Mouse (Mus musculus) olfactory bulb, adult 2 months (tissue): Measurements from ENCODE around the gene Mtmr1. TPM values are rescaled to one million over a fixed set of nuclear protein-coding genes. Genes with fewer than 3 reads are reported as not detected.

Experiments used
- H3K27ac ChIP-seq: fragments of 200-500 bp; 2 replicates; pipeline ENCODE4 v1.5.1; 2012; ENCODE audit warnings: low read depth, low read length; ENCODE audit not compliant: insufficient read depth
- H3K4me1 ChIP-seq: fragments of 200-500 bp; 2 replicates; pipeline ENCODE4 v1.6.1; 2012; ENCODE audit warnings: low read length; ENCODE audit not compliant: control insufficient read depth, insufficient read depth
- H3K4me3 ChIP-seq: fragments of 200-500 bp; 2 replicates; pipeline ENCODE4 v1.5.1; 2012; ENCODE audit warnings: mild to moderate bottlenecking, low read depth, low read length, moderate library complexity; ENCODE audit not compliant: insufficient read depth
- CTCF ChIP-seq: fragments of 200-500 bp; IDR thresholded peaks from 2 replicates; pipeline ENCODE4 v1.5.1; 2012; ENCODE audit warnings: low read depth, mild to moderate bottlenecking, low read length, moderate library complexity; ENCODE audit not compliant: insufficient read depth
- POLR2A ChIP-seq: fragments of 200-500 bp; IDR thresholded peaks from 2 replicates; pipeline ENCODE4 v1.6.1; 2012; ENCODE audit warnings: mild to moderate bottlenecking, low read depth, low read length, moderate library complexity; ENCODE audit not compliant: insufficient read depth
- WGBS: fragments of 180-500 bp; shearing (Covaris S2); methylation state at CpG from one replicate; pipeline ENCODE4 v1.1.7; 2018; 5-methylcytosine and 5-hydroxymethylcytosine counted together
- polyA plus RNA-seq: library from polyadenylated mRNA; stranded (reverse); fragments of >200 nt; gene quantifications from 2 replicates; pipeline ENCODE4 v1.2.4, GENCODE M21; 2012; ENCODE audit warnings: low replicate concordance; ENCODE audit not compliant: missing spikeins, insufficient read depth, insufficient read length

Mtmr1 gene
- polyA plus RNA-seq, 1 experiment, result not detected

DNA sequence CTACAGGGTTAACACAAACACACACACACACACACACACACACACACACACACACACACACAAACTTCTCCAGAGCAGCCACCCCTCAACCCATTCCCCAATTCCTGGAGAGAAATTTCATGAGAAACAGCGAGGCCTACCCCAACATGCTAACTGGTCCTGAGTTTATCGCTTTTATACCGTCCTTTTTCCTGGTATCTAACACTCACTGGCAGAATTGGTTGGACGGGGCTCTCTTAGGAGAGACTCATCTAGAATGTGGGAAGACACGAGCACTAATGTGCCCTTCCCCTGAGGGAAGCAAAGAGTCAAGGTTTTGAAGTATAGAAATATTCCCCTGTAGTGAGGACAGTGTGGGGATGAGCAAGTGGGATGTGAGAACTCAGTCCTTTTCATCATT lies 66.3 kb downstream of the Mtmr1 start:
- 90% methylated on average over 5 of the region's 5 CpGs for WGBS
- Histone ChIP-seq H3K4me3 (no peak overlapping the region), H3K4me1 (peaks cover 4% of the 10 kb centered on the region; the same call in 1 of the 2 replicates), H3K27ac (no peak overlapping the region)
- TF ChIP-seq POLR2A (no peak), CTCF (no peak)

DNA sequence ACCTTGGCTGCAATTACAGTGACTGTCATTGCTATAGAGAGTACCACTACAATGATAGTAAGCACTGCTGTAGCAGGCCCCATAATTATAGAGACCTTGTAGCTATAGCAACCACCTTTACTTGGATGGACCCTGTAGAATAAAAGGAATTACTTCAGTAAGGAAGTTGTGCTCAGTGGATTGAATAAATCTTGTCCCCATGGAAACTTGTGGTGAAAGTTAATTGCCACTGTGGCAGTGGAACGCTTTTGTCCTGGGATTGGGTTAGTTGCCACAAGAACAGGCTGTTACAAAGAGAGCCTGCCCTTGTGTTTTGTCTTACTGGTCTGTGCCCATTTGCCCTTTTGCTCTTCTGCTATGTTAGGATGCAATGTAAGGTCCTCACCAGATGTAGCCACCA lies 69.9 kb downstream of the Mtmr1 start:
- Histone ChIP-seq H3K4me3 (no peak overlapping the region), H3K4me1 (no peaks in the 10 kb centered on the region), H3K27ac (no peak overlapping the region)
- WGBS, result 58% methylated on average over 1 of the region's 1 CpGs
- TF ChIP-seq CTCF (no peak), POLR2A (no peak)

DNA sequence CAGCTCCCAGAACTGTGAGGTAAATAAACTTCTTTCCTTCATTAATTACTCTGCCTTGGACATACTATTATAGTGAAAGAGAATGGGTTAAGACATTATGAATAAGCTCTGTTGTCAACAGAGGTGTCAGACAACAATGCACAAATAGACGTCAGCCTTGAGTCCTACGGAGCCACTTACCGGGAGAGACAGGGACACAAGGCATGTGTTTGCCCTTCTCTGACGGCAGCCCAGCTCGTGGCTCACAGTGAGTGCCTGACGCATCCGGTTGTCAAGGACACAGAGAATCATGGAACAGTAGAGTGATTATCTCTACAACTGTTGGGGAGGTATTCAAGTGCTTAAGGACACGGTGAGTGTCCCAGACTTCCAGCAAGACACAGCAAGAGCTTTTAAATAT lies 70.3 kb downstream of the Mtmr1 start:
- TF ChIP-seq POLR2A (no peak), CTCF (no peak)
- WGBS, result 44% methylated on average over 8 of the region's 8 CpGs
- Histone ChIP-seq H3K27ac (no peak overlapping the region), H3K4me1 (no peaks in the 10 kb centered on the region), H3K4me3 (no peak overlapping the region)

DNA sequence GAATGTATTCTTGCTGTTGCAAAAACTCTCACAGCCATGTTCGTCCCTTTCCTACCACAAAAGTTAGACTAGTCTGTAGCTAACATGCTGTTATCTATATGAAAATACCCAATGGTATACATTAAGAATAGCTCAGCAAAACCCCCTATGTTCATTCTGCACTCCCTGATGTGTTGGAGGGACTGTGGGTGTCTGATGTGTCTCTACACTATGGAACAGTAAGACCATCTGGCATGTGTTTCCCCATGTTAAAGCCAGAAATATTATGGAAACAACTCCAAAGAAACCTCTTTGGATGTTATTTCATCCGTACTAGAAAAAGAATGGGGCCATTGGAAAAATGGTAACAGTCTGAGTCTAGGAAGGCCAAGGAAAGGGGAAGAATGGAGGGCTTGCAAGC lies 71.0 kb downstream of the Mtmr1 start:
- TF ChIP-seq CTCF (no peak), POLR2A (no peak)
- 75% methylated on average over 2 of the region's 2 CpGs for WGBS
- Histone ChIP-seq H3K27ac (no peak overlapping the region), H3K4me3 (no peak overlapping the region), H3K4me1 (no peaks in the 10 kb centered on the region)

DNA sequence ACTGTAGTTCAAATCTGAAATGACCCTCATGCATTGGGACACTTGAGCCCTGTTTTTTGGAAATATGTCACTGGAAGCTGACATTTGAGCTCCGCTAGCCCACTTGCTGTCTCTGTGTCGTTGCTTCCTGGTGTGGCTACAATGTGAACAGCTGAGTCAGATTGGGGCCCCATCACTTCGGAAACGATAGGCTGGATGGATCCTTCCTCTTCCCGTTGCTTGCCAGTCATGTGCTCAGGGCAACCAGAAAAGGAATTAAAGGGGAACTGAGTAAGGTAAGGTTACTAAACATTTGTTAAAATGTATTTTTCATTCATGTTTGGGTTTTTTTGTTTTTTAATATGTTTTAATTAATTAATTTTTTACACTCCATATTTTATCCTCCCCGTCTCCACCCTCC lies 74.9 kb downstream of the Mtmr1 start:
- 90% methylated on average over 6 of the region's 6 CpGs for WGBS
- H3K4me1 ChIP-seq, result no peaks in the 10 kb centered on the region
- no peak for TF ChIP-seq POLR2A
- no peak overlapping the region for H3K4me3 ChIP-seq
- no peak overlapping the region for H3K27ac ChIP-seq

DNA sequence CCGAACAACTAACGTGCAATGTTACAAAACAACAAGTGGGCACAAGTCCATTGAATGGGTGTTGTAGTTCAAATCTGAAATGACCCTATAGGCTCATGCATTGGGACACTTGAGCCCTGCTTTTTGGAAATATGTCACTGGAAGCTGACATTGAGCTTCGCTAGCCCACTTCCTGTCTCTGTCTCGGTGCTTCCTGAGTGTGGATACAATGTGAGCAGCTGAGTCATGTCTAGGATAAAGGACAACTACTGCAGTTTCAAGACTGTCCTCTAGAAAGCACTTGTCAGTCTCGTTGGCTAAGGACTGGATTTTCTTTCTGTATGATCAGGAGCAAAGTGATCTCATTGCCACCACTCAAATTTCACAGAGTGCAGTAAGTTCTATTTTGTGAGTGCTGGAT lies 78.4 kb downstream of the Mtmr1 start:
- TF ChIP-seq POLR2A, result no peak
- TF ChIP-seq CTCF, result no peak
- Histone ChIP-seq H3K27ac (no peak overlapping the region), H3K4me3 (no peak overlapping the region), H3K4me1 (no peaks in the 10 kb centered on the region)
- WGBS, result 84% methylated on average over 5 of the region's 5 CpGs

DNA sequence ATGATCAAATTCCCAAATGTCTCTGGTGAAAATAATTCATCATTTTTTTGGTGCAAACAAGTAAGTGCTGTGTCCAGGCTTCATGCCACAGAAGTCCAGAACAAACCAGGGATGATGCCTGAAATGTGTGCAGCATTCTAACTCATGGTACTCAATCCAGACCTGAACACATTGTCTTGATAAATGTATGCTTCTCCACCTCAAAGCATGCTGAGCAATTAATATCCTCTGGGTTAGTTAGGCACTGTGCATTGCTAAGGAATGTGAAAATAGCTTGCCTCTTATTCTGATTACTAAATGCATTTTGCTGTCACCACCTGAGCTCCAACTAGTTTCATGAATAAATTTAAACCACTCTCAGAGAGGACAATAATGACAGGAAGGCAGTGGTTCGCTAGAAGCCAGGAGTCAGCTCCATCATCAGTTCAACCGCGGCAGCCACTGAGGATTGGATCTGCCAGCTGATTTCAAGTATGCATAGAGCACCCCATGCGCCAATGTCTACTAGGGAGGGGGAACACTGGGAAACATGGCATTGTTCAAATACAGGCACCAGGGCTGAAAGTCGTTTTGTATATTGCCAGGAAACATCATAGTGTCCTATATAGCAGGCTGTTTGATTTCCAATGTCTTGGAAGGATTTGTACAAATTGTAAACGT lies 91.6 kb downstream of the Mtmr1 start:
- WGBS, result 69% methylated on average over 6 of the region's 6 CpGs
- TF ChIP-seq POLR2A (no peak), CTCF (no peak)
- Histone ChIP-seq H3K4me3 (no peak overlapping the region), H3K27ac (no peak overlapping the region), H3K4me1 (no peaks in the 10 kb centered on the region)

DNA sequence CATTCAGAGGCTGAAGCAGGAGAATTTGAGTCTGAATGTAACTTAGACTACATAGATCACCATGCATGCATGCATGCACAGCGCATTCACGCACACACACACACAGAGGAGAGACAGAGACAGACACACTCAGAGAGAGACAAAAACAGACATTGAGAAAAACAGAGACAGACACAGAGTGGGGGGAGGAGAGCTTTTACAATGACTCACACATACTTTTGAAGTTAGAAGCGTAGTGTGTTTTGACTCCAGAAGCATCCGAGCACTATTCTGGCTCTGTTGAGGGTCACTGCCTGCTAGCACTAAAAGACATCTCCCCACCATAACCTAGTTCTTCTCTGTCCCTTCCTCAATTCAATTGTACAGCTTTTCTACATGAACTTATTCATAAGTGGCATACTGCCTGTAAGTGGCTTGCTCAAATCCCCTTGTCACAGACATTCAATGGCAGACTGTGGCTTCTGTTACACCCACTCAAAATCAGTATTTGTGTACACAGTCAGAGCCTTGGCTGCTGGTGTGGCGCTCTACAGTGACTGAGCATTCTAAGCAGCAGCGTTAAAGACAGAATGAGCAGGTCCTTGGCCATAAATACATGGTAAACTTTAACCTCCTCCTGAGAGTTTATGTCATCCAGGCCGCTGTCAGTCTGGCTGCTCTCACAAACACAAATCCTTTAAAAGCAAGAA lies 99.7 kb downstream of the Mtmr1 start:
- Histone ChIP-seq H3K4me3 (no peak overlapping the region), H3K27ac (no peak overlapping the region), H3K4me1 (no peaks in the 10 kb centered on the region)
- WGBS, result 59% methylated on average over 7 of the region's 7 CpGs
- TF ChIP-seq CTCF (no peak), POLR2A (no peak)

DNA sequence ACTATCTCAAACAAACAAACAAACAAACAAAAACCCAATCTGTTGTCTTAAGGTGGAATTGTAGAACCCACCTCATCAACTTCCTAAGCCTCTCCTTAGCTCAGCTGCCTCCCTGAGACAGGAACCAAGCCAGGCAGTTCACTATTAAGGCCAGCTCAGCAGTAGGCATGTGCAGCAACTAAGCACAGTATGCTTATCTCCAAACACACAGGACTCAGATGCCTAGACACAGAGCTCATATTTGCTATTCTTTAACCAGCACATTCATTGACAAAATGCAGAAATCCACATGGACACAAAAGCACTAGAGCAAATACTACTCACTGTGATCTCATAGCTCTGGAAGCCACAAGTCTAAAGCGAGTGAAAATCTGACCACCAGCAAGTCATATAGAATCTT lies 100.9 kb downstream of the Mtmr1 start:
- Histone ChIP-seq H3K4me1 (no peaks in the 10 kb centered on the region), H3K27ac (no peak overlapping the region), H3K4me3 (no peak overlapping the region)
- TF ChIP-seq CTCF, result no peak
- no peak for TF ChIP-seq POLR2A
- WGBS, result 95% methylated on average over 1 of the region's 1 CpGs
